Mouse (Mus musculus) lung, adult 18-20 months (tissue): Measurements from ENCODE around the gene Zcchc17.
A peak's percentile ranks its signal among the peaks of the same experiment; 100 is the strongest.

Experiments
- DNase-seq, 2 experiments: peaks; one replicate each; pipeline ENCODE4 v3.0.0; 2022; ENCODE audit warnings: mixed read lengths in 2 of 2

The Zcchc17 gene

GRCm38 (mm10) chr4:130315771-130316527 lies 43.8 kb downstream of the Zcchc17 start:
- DNase-seq: peak in 1 of 2 experiments; percentile 25

- no peak for DNase-seq
These were observed 46.2 kb downstream of the Zcchc17 start for GRCm38 (mm10) chr4:130313552-130313951.

- no peak for DNase-seq
These were observed 47.2 kb downstream of the Zcchc17 start for GRCm38 (mm10) chr4:130312526-130312925.

GRCm38 (mm10) chr4:130309254-130309653 lies 50.5 kb downstream of the Zcchc17 start:
- DNase-seq: no peak

GRCm38 (mm10) chr4:130308231-130309081 lies 51.3 kb downstream of the Zcchc17 start, which contains the start of the genes Fabp3 and Gm10570:
TSS of gene Fabp3 (plus strand) at chr4:130308595.
TSS of gene Gm10570 (minus strand) at chr4:130308674.
- peak; percentile 20 to 41 for DNase-seq

- DNase-seq: peak; percentile 72 to 84
These were observed 51.9 kb downstream of the Zcchc17 start for GRCm38 (mm10) chr4:130307851-130308230.

- peak; percentile 12 to 21 for DNase-seq
These were observed 52.7 kb downstream of the Zcchc17 start for GRCm38 (mm10) chr4:130306796-130307630.

- DNase-seq: no peak
These were observed 55.0 kb downstream of the Zcchc17 start for GRCm38 (mm10) chr4:130304746-130305145.

GRCm38 (mm10) chr4:130302285-130302870 lies 57.4 kb downstream of the Zcchc17 start:
- DNase-seq: peak; percentile 18 to 33

- DNase-seq: no peak
These were observed 60.1 kb downstream of the Zcchc17 start for GRCm38 (mm10) chr4:130299629-130300018.

- DNase-seq: no peak
These were observed 60.7 kb downstream of the Zcchc17 start for GRCm38 (mm10) chr4:130298877-130299628.

- no peak for DNase-seq
These were observed 62.6 kb downstream of the Zcchc17 start for GRCm38 (mm10) chr4:130297123-130297529.

GRCm38 (mm10) chr4:130296243-130296965 lies 63.3 kb downstream of the Zcchc17 start:
- DNase-seq: no peak

- DNase-seq: peak; percentile 59 to 74
These were observed 64.5 kb downstream of the Zcchc17 start for GRCm38 (mm10) chr4:130295047-130295745.

GRCm38 (mm10) chr4:130294513-130294912 lies 65.2 kb downstream of the Zcchc17 start:
- no peak for DNase-seq

GRCm38 (mm10) chr4:130292271-130292670 lies 67.5 kb downstream of the Zcchc17 start:
- DNase-seq: peak; percentile 59 to 69

- DNase-seq: no peak
These were observed 69.9 kb downstream of the Zcchc17 start for GRCm38 (mm10) chr4:130289824-130290223.

- no peak for DNase-seq
These were observed 73.2 kb downstream of the Zcchc17 start for GRCm38 (mm10) chr4:130286531-130286930.

GRCm38 (mm10) chr4:130283826-130284225 lies 75.9 kb downstream of the Zcchc17 start:
- no peak for DNase-seq

GRCm38 (mm10) chr4:130282856-130283255 lies 76.9 kb downstream of the Zcchc17 start:
- DNase-seq: no peak
